Comparison of ENCODE assay signal across 8 mouse cellular contexts in the genomic region with DNA sequence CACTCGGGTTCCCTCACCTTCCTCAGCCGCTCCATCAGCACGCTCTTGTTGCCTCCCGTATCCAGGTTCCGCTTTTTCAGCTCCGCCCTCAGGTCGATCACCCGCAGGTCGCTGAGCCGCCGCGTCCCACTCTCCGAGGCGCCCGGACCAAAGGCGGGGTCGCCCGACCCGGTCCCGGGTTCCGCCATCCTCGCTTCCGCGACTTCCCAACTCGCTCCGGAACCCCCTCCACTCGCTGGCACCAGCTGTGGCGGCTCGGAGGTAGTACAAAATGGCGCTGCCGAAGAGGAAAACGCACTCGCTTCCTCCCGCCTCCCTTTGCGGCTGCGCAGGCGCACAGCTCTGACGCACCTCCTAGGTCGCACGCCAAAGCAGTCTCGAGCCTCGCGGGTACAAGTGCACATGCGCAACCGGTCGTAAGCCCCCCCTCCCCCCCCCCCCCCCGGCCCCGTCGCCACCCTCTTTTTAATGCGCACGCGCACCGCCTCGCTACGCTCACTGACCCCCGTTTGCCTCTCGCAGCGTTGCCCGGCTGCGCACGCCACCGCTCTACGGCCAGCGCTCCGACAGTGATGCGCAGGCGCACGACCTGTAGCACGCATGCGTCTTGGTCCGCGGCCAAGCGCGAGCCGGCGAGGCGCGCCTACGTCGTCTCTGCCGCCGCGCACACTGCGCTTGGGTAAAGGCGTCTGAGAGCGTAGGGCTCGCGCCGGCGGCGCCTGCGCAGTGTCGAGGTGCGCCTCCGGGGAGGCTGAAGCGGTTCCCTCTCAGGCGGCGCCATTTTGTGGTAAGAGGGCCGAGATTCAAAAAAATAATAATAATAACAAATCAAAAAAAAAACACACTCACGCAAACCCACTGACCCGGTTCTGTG. TPM values are rescaled to one million over a fixed set of nuclear protein-coding genes. Genes with fewer than 3 reads are reported as not detected.
DNase-seq lines count a peak whose midpoint lies in the region; ATAC-seq and TF ChIP-seq lines count a peak whose summit lies in the region.

A gene (minus strand): TSS at position 329 of the 874 bp plus-strand sequence.
A gene (plus strand): TSS at position 569 of the 874 bp plus-strand sequence.

- no peak for TF ChIP-seq CTCF in kidney, adult 2 months (conservative IDR thresholded peaks at IDR 0.05; ENCODE audit: insufficient read depth, insufficient read length, low read depth, low read length)
- no peak for TF ChIP-seq CTCF in spleen, adult 2 months (IDR thresholded peaks at IDR 0.05; ENCODE audit: extremely low read depth, insufficient read depth, insufficient read length, insufficient replicate concordance)

- under 1% methylated on average over 95 of the region's 101 CpGs for WGBS in embryonic facial prominence, embryonic 13.5 days
- WGBS in kidney, adult 2 months = under 1% methylated on average over 96 of the region's 101 CpGs
- WGBS in limb, embryonic 12.5 days = under 1% methylated on average over 90 of the region's 101 CpGs
- WGBS in midbrain, embryonic 15.5 days = under 1% methylated on average over 97 of the region's 101 CpGs
- under 1% methylated on average over 89 of the region's 101 CpGs for WGBS in spleen, adult 2 months

- peak within 1 kb of the TSS; percentile 90 for H3K4me3 ChIP-seq in embryonic facial prominence, embryonic 13.5 days
- peak within 1 kb of the TSS; percentile 98 for H3K4me3 ChIP-seq in kidney, adult 2 months (ENCODE audit: insufficient read depth, low read depth, low read length)
- H3K4me3 ChIP-seq in limb, embryonic 12.5 days (replicated peaks) = peak within 1 kb of the TSS; percentile 91
- peak within 1 kb of the TSS; percentile 87 for H3K4me3 ChIP-seq in midbrain, embryonic 15.5 days
- H3K4me3 ChIP-seq in spleen, adult 2 months (ENCODE audit: extremely low read depth, insufficient read depth, insufficient read length) = peak within 1 kb of the TSS; percentile 82

- H3K27ac ChIP-seq in embryonic facial prominence, embryonic 13.5 days = peak within 1 kb of the TSS; percentile 95
- H3K27ac ChIP-seq in kidney, adult 2 months (ENCODE audit: insufficient read depth, low read depth, low read length) = peak within 1 kb of the TSS; percentile 90
- H3K27ac ChIP-seq in limb, embryonic 12.5 days = peak within 1 kb of the TSS; percentile 94
- peak within 1 kb of the TSS; percentile 98 for H3K27ac ChIP-seq in midbrain, embryonic 15.5 days
- H3K27ac ChIP-seq in spleen, adult 2 months (ENCODE audit: insufficient read depth, low read length) = peak within 1 kb of the TSS; percentile 98

- H3K4me2 ChIP-seq in embryonic facial prominence, embryonic 13.5 days = peak within 1 kb of the TSS; percentile 89
- peak within 1 kb of the TSS; percentile 91 for H3K4me2 ChIP-seq in limb, embryonic 12.5 days
- peak within 1 kb of the TSS; percentile 91 for H3K4me2 ChIP-seq in midbrain, embryonic 15.5 days

- peak; percentile 63 for TF ChIP-seq POLR2A in kidney, adult 2 months (IDR thresholded peaks at IDR 0.05; ENCODE audit: low read depth, low read length)
- TF ChIP-seq POLR2A in spleen, adult 2 months (IDR thresholded peaks at IDR 0.05; ENCODE audit: low read depth, low read length) = peak; percentile 85

- peaks cover 66% of the 10 kb centered on the region for H3K36me3 ChIP-seq in embryonic facial prominence, embryonic 13.5 days
- H3K36me3 ChIP-seq in kidney, adult 2 months (ENCODE audit: control insufficient read depth, insufficient read depth, low read length) = no peaks in the 10 kb centered on the region; the same call in 1 of the 2 replicates
- H3K36me3 ChIP-seq in limb, embryonic 12.5 days = peaks cover 72% of the 10 kb centered on the region
- H3K36me3 ChIP-seq in midbrain, embryonic 15.5 days (replicated peaks) = peaks cover 36% of the 10 kb centered on the region
- H3K36me3 ChIP-seq in spleen, adult 2 months (ENCODE audit: control insufficient read depth, insufficient read depth, low read length) = peaks cover 30% of the 10 kb centered on the region

- peaks cover 47% of the 10 kb centered on the region for H3K4me1 ChIP-seq in embryonic facial prominence, embryonic 13.5 days
- peaks cover 23% of the 10 kb centered on the region for H3K4me1 ChIP-seq in kidney, adult 2 months (ENCODE audit: control insufficient read depth, insufficient read depth, low read length)
- H3K4me1 ChIP-seq in limb, embryonic 12.5 days (replicated peaks) = peaks cover 40% of the 10 kb centered on the region
- peaks cover 64% of the 10 kb centered on the region for H3K4me1 ChIP-seq in midbrain, embryonic 15.5 days
- peaks cover 19% of the 10 kb centered on the region for H3K4me1 ChIP-seq in spleen, adult 2 months (ENCODE audit: control insufficient read depth, insufficient read depth, insufficient read length)

- H3K27me3 ChIP-seq in embryonic facial prominence, embryonic 13.5 days = no peaks in the 10 kb centered on the region
- H3K27me3 ChIP-seq in kidney, adult 2 months (replicated peaks; ENCODE audit: control insufficient read depth, insufficient read depth, low read length) = no peaks in the 10 kb centered on the region
- no peaks in the 10 kb centered on the region for H3K27me3 ChIP-seq in limb, embryonic 12.5 days
- H3K27me3 ChIP-seq in midbrain, embryonic 15.5 days (replicated peaks) = no peaks in the 10 kb centered on the region
- H3K27me3 ChIP-seq in spleen, adult 2 months (ENCODE audit: control insufficient read depth, insufficient read depth, low read length) = no peaks in the 10 kb centered on the region

- ATAC-seq in embryonic facial prominence, embryonic 13.5 days (ENCODE audit: insufficient number of reproducible peaks, insufficient read depth, low FRiP score, low TSS enrichment, low read depth) = peak; percentile 95
- ATAC-seq in limb, embryonic 12.5 days (ENCODE audit: insufficient number of reproducible peaks, insufficient read depth, low FRiP score, low TSS enrichment, low read depth) = peak; percentile 95
- ATAC-seq in midbrain, embryonic 15.5 days (replicated peaks) = peak; percentile 95

- H3K9ac ChIP-seq in embryonic facial prominence, embryonic 13.5 days = peak within 1 kb of the TSS; percentile 93
- H3K9ac ChIP-seq in limb, embryonic 12.5 days (replicated peaks) = peak within 1 kb of the TSS; percentile 94
- H3K9ac ChIP-seq in midbrain, embryonic 15.5 days = peak within 1 kb of the TSS; percentile 89

- DNase-seq in 3134 (ENCODE audit: extremely low read depth, insufficient read length, low spot score) = peak; percentile 100
- DNase-seq in adrenal gland, postnatal 36 days = peak; percentile 99 to 100
- DNase-seq in heart, adult 18-20 months = peak; percentile 98 to 100
- peak; percentile 99 for DNase-seq in kidney, adult 2 months
- DNase-seq in spleen, adult 2 months (ENCODE audit: low read depth in 1 of 2, low spot score in 2 of 2) = peak; percentile 98 to 99

- no peaks in the 10 kb centered on the region for H3K9me3 ChIP-seq in embryonic facial prominence, embryonic 13.5 days
- H3K9me3 ChIP-seq in limb, embryonic 12.5 days = no peaks in the 10 kb centered on the region
- no peaks in the 10 kb centered on the region for H3K9me3 ChIP-seq in midbrain, embryonic 15.5 days

RNA-seq across cellular contexts. Expression of the first gene that starts in this region (rescaled TPM):
- 100 to 1,000 TPM; 103 to 126 TPM for total RNA-seq in adrenal gland, postnatal 36 days (2021)
- 97.6 and 103 TPM in 2 replicates for polyA plus RNA-seq in embryonic facial prominence, embryonic 13.5 days (2015; fragmentation: Nextera tagmentation; extraction: Ambion mirVana)
- total RNA-seq in heart, adult 18-20 months (2021) = 10 to 100 TPM; 36.0 to 41.9 TPM
- polyA plus RNA-seq in kidney, adult 2 months (2012; rRNA removed) = 68.4 and 77.1 TPM in 2 replicates
- 103 and 113 TPM in 2 replicates for polyA plus RNA-seq in limb, embryonic 12.5 days (2016; fragmentation: Nextera tagmentation; extraction: Ambion mirVana)
- polyA plus RNA-seq in midbrain, embryonic 15.5 days (2015; fragmentation: Nextera tagmentation; extraction: Ambion mirVana) = 78.4 and 86.1 TPM in 2 replicates
- 152 and 157 TPM in 2 replicates for polyA plus RNA-seq in spleen, adult 2 months (2012; rRNA removed)

RNA-seq across cellular contexts. Expression of the second gene that starts in this region (rescaled TPM):
- total RNA-seq in adrenal gland, postnatal 36 days (2021) = 100 to 1,000 TPM; 103 to 122 TPM
- polyA plus RNA-seq in embryonic facial prominence, embryonic 13.5 days (2015; fragmentation: Nextera tagmentation; extraction: Ambion mirVana) = 119 and 132 TPM in 2 replicates
- 10 to 100 TPM; 59.6 to 68.5 TPM for total RNA-seq in heart, adult 18-20 months (2021)
- polyA plus RNA-seq in kidney, adult 2 months (2012; rRNA removed) = 67.6 and 87.0 TPM in 2 replicates
- polyA plus RNA-seq in limb, embryonic 12.5 days (2016; fragmentation: Nextera tagmentation; extraction: Ambion mirVana) = 151 and 156 TPM in 2 replicates
- 120 and 129 TPM in 2 replicates for polyA plus RNA-seq in midbrain, embryonic 15.5 days (2015; fragmentation: Nextera tagmentation; extraction: Ambion mirVana)
- 103 and 105 TPM in 2 replicates for polyA plus RNA-seq in spleen, adult 2 months (2012; rRNA removed)

Comparison
In these comparisons a context has a peak if more than half of its experiments do, and no peak if none do; other contexts are left out.
1. Peak in every context shown above with its lines: DNase-seq, ATAC-seq, H3K4me3 ChIP-seq and H3K27ac ChIP-seq.